Mouse (Mus musculus) right cerebral cortex, postnatal 25 days (tissue): ENCODE results near the gene Chid1.
A peak's percentile ranks its signal among the peaks of the same experiment; 100 is the strongest.

Source experiments
- DNase-seq: peaks from one replicate; pipeline ENCODE4 v3.0.0; 2022

Gene Chid1

DNA sequence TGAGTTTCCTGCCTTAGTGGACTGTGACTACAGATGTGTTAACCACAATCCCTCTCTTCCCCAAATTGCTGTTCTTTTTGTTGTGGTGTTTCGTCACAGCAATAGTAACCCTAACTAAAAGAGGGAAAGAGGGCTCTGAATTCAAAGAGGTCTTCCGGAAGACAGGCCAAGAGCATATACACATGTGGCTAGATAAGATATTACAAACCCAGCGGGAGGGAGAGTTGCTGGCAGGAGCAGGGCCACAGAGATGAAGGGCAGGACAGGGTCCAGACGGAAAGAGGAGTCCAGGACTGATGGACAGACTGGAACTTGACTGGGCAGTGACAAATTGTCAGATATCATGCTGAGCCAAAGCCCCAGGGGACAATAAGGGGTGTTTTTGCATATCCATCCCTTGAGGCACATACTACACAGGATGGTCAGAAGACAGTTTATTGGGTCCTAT lies 18.7 kb upstream of the Chid1 start:
- no peak for DNase-seq

DNA sequence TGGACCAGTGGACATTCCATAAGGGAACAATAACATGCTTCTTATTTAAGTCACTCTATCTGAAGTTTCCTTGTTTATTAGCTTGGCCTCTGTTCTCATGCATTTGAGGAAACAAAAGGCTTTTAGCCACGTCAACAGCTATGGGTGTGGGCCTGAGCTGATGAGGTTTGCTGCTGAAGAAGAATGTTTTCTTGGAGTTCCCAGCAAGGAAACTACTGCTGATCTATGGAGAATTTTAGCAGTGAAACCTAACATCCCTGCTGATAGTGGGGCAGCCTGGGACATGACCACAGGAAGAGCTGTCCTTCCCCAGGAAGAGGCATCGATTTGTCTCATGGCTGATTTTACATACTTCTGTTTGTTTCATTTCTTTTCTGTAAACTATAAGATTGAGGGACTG lies 10.8 kb upstream of the Chid1 start:
- DNase-seq: no peak

DNA sequence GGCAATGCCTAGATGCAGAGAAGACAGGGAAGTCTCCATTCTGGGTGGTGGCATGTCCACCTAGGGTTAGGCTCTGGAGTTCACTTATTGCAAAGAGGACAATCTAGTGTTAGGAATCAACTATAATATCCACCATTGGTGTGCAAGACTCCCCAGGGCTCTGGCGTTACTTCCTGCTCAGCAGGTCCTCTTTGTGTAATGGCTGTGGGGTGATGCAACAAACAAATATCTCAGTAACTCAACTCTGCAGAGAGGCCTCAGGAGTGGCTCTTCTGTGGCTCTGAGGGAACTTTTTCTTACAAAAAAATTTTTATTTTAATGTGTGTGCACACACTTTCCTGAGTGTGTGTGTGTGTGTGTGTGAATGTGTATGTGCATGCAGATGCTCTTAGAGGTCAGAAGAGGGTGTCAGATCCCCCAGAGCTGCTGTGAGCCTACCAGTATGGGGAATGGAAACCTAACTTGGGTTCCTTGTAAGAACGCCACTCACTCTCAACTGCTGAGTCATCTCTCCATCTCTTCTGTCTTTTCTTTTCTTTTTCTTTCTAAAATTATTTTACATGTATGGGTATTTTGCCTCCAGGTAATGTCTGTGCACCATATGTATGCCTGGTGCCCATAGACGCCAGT lies 9.9 kb upstream of the Chid1 start:
- DNase-seq: no peak

DNA sequence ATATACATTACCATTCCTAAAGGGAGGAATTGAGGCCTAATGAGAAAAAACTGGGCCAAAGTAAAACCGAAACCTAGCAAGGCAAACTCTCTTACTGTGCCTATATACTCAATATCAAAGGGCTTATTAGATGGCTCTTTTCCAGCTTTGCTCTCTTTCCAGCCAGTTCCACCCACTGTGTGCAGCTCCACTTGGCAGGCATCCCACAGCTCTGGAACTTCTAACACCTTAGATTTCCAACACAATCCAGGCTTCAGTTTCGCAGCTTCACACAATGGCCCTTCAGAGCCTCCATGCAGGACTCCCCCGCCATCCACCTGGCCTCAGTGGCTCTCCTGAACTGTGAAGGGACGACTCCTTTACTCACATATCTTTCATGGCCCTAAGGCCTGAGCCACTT lies 5.0 kb upstream of the Chid1 start:
- no peak for DNase-seq

DNA sequence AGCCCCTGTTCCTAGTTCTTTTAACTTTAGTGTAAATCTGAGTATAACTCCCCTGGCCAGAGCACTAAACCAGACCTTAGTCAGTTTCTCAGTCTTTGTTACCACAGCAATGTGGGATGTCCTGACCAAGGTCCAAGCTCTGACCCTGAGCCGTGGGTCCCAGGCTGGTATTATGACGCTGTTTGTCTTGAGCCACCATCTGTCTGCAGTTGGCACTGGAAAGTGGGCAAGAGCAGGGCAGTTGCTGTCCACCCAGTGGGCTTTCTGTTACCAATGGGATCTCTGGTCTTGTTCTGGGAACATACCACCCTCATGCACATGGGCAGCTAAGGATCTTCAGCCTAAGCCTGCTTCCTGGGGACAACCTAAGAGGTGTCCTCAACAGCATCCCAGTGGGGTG lies 2.9 kb upstream of the Chid1 start:
- no peak for DNase-seq

DNA sequence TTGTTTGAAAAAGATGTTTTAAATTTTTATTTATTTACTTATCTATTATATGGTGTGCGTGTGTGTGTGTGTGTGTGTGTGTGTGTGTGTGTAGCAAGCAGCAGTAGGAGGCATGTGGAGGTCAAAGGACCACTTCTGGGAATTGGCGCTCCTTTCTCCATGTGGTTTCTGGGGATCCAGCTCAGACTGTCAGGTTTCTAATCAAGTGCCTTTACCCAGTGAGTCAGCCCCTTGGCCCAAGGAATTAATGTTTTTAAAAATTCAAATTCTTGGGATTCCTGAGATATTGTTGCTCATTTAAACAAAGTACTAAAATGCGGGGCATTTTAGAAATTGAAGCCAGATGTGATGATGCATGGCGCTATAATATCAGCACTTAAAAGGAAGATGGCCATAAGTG lies 2.0 kb upstream of the Chid1 start:
- DNase-seq: no peak

DNA sequence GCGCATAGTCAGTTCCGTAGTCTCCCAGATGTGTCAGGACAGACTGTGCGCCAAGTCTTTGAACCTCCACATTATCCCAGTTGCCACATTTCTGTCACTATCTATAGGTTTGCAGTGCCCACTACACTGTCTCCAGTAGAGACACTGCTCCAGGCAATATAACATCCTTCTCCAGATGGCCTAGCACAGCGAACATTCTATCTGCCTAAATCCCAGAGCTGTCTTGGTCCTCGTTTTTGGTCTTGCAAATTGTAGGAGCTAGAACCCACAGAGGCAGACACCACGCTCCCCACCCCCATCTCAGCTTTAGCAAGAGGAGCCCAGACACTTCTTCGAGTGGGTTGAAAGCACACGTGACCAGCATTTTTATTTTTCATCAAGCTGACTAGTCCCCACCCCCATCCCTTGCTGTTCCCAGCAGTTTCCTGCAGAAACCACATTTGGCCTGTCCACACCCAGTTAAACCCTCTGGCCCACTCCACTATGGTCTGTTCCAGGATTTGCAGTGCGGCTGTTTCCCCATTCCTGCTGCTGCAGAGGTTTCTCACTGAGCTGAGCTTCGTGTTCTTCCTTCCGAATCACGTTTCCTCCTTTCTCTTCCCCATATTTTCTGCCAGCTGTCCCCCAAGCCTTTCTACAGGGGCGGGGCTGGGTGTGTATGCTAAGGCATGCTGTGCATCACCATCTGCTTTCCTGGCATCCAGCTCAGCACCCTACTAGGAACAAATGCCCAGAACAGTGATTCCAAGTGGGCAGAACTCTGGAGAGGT lies 840 bp upstream of the Chid1 start:
- DNase-seq: peak; percentile 79

DNA sequence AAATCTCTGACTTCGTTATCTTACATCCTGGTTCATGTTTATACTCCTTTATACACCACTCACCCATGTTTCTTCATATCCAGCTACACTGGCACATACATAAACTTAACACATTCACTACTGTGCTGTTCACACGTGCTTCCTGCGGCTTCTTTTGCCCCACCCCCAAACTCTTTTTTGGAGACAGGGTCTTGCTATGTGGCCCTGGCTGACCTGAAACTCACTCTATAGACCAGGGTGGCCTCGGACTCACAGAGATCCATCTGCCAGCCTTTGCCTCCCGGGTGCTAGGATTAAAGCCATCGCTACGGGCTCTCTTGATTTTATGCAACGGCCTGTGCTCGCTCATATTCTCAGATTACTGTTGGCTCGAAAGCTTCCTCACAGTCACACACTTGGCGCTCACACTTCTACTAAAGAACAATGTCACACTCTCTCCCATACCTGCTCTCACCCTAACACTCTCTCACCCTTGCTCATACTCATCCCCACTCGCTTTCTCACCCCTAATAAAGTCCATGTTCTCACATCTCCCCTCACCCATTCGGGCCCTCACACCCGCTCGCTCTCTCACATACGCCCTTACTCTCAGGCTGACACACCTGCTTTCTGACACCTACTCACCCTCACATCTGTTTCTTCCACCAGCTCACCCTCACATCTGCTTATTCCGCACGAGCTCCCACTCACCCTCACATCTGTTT lies 653 bp downstream of the Chid1 start:
- no peak for DNase-seq

DNA sequence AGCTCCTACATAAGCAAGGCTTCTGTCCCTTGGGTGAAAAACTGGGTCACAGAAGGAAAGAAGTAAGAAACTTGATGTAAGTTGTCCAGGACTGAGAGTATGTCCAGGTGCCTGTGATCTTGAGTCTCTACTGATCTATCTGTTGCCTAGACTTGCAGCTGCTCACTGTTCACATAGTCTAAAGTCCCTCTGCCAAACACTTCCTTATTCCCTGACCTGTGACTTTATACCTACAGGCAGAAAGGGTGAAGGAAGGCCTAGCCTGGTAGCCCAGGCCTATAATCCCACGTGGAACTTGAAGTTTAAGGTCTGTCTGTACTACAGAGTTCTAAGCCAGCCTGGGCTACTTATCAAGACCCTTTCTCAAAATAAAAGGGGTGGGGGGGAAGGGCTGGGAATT lies 4.1 kb downstream of the Chid1 start:
- no peak for DNase-seq

DNA sequence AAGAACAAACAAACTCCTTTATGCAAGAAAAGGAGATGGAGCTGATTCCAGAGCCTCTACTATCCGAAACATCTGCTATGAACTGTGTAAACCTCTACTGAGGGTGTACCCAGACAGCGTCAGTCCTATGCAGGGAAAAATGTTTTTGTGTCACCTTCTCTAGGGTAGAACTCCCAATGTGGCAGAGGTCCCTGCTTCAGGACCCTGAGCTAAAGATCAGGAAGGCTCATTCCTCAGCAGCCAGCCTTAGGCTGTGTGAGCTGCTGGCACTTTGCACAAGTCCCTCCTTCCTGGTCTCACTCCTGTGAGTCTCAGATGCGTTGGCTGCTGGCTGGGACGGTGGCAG lies 14.1 kb downstream of the Chid1 start:
- DNase-seq: no peak

DNA sequence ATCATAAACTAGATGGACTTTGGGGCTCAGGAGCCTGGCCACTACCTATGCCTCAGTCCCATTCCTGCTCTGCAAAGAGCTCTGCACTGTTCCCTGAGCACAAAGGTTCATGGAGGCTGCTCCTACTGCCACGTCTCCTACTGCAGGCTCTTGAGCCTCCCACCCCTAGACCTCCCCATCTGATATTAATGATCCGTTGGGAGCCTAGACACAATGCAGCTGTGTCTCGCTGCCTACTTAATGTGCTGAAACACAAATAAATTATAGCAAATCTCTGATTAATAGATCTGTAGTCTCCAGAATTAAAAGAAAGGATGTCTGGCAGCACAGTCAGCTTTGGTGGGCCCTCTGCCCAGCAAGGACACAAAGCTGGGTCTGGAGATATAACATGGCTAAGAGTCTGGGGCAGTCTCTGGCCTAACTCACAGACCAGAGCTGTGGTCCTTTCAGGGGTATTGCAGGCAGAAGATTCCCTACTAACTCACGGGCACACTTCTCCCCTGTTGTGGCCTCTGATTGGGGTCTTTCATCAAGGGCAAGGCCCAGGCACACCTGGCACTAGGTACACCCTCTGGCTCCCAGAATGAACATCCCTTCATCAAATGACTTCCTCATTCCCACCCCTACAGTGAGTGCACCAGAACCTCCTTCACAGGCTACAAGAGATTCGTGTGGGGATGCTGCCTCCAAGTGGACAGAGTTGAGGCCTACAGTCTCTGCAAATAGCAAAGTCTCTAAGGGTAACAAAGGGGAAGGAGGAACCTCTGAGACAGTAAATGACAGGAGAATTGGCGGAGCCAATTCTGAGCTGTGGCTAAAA lies 14.7 kb downstream of the Chid1 start:
- DNase-seq: peak; percentile 66

DNA sequence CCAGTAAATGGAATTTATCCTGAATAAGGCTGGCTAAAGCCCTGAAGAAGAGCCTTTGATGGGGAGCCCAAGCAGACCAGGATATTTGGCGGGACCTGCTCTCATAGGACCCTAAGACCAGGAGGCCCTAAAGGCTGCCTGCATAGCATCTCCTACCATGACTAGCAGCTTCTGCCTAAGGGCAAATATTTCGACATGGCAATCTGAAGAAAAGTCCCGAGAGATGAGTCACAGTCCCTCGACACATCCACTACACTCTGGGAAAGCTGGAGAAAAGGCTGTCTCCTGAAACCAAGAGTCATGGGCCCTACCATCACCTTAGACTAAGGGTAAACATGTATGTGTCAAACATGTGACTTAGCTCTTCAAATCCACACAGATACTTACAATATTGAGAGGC lies 15.4 kb downstream of the Chid1 start:
- DNase-seq: no peak

DNA sequence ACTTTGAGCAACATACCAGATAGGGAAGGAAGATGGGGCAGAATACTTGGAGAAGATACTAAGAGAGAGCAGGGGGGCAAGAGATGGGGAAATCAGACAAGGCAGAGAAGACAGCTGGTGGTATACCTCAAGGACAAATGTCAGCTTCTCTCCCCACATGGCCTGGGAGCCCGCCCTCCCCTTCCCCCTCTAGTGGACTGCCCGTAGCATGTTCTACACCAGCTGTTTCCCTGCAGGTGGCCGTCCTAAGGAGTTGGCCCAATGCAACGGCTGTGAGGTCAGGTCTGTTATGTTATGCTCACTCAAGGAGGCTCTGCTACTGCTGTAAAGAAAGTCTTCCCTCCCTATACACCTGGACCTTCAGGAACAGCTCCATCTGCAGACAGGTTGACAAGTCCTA lies 16.6 kb downstream of the Chid1 start:
- DNase-seq: no peak

DNA sequence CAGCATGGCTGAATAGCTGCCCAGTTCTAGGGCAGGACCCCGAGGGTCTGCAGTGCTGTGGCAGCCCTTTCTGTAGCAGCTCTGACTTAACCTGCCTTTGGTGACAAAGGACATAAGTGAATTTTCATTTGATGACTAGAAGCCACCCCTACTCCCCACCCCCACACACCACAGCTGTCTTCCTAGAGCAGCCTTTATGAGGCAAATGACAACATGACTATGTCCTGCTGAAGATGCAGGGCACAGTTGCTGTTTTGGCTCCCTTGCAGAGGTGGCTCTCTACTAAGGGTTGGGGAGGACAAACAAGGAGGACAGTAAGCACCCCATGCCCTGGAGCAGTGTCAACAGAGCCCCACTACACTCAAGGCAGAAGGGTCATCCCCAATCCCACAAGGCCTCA lies 19.9 kb downstream of the Chid1 start:
- DNase-seq: no peak

DNA sequence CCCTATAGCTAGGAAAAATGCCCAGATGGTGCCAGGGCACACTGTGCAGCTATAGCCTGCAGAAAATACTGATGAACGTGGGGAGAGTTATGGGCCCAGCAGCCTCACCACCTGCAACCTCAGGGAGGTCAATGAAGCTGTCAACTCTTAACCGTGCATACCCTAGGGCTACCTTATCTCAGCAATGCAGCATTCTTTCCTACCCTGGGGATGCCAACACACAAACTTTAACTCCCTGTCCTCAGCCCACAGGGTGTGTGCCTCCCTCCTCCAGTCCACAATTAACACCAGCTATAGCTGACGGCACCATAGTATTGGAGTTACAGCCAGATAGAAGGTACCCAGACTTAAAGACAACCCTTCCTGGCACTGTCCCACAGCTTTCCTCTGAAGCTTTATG lies 20.7 kb downstream of the Chid1 start:
- no peak for DNase-seq

DNA sequence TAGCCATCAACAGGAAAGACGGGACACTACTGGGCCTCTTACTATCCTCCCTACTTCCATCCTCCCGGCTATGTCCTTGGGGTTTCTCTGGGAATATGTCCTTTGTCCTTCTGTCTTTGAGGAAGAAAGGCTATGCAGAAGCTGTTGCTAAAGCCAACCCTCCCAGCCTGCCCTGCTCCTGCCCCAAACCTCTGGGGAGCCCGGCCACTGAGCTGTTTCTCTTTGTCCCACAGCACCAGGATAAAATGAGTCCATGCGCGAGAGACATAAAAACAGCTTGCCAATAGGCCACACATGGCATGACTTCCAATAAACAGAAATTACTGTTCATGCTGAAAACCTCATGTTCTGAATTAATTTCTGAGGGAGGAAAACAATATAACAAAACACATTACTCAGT lies 21.4 kb downstream of the Chid1 start:
- DNase-seq: no peak

DNA sequence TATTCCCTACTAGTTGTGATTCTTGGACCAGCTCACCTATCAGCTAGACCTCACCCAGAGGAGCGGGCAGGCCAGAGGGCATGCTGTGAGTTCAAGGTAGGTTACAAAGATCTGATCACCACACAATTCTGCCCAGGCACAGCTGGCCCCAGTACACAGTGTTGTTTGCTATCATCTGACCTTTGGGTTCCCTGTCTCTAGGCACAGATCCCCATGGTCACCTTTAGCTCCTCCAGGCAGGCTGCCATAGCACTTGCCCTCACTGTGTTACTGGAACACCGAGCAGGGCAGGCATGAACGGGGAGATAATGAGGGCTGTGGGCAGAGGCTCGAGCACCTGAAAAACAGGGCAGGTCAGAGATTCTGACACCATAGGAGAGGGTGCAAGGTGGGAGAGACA lies 22.0 kb downstream of the Chid1 start:
- no peak for DNase-seq

DNA sequence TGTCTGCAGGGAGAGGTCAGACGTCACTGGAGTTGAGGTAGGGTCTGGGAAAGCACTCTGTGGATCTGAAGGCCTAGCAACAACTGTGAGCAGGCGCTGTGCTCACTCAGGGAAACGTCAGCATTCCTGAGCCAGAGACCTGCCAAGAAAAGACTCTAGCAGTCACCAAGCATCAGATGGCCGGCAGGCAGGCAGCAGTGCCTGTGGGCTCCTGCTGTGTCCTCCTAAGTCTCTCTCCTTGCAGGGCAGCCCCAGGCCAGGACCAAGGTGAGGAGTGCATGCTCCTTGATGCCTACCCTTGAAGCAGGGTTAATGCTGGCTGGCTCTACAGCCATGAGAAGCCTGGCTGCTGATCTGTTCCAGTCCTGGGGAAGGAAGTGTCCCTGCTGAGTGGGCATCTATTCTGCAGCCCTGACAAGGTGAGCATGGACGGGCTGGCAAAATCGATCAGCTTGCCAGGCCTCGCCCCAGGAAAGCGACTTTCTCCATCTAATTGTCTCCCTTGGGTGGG lies 28.9 kb downstream of the Chid1 start:
- no peak for DNase-seq

DNA sequence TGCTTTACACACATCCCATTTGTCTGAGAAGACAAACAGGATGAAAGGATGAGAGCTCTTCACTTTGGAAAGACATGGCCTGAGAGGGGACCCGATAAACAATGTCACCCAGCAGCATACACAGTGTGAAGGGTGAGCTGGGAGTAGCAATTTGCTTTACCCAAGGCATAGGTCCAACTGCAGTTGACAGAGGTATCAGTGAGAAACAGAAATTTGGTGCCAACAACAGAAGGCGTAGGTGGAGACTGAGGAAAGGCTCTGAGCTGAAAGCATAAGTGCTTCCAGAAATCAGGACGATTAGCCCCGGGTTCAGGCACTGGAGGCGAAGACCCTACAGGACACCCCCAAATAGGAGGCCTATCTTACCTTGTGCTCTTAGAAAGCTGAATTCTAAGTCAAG lies 29.5 kb downstream of the Chid1 start:
- no peak for DNase-seq

DNA sequence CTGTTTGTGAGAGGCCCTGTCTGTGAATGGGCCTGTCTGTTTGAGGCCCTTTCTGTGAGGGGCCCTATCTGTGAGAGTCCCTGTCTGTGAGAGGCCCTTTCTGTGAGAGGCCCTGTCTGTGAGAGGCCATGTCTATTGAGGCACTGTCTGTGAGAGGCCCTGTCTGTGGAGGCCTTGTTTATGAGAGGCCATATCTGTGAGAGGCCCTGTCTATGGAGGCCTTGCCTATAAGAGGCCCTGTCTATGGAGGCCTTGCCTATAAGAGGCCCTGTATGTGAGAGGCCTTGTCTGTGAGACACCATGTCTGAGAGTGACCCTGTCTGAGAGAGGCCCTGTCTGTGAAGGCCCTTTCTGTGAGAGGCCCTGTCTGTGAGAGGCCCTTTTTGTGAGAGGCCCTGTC lies 31.5 kb downstream of the Chid1 start:
- DNase-seq: no peak

DNA sequence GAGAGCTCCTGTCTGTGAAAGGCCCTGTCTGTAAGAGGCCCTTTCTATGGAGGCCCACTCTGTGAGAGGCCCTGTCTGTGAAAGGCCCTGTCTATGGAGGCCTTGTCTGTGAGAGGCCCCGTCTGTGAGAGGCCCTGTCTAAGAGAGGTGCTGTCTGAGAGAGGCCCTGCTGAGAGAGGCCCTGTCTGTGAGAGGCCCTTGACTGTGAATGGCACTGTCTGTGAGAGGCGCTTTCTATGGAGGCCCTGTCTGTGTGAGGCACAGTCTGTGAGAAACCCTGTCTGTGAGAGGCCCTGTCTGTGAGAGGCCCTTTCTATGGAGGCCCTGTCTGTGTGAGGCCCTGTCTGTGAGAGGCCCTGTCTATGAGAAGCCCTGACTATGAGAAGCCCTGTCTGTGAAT lies 33.4 kb downstream of the Chid1 start:
- no peak for DNase-seq

DNA sequence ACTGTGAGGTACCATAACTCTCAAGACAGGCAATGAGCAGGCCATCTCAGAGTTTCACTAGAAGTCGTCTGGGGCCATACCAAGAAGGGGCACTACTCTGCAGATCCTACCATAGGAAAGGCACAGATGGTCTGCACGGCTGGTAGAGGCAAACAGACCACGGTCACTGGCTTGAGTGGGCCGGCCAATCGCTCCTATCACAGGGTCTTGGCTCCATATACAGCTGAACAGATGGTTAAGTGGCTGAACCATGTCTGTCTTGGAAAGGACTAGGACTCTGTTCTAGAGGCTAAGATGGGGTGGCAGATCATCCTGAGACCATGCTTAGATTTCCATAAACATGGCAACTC lies 37.1 kb downstream of the Chid1 start:
- no peak for DNase-seq

DNA sequence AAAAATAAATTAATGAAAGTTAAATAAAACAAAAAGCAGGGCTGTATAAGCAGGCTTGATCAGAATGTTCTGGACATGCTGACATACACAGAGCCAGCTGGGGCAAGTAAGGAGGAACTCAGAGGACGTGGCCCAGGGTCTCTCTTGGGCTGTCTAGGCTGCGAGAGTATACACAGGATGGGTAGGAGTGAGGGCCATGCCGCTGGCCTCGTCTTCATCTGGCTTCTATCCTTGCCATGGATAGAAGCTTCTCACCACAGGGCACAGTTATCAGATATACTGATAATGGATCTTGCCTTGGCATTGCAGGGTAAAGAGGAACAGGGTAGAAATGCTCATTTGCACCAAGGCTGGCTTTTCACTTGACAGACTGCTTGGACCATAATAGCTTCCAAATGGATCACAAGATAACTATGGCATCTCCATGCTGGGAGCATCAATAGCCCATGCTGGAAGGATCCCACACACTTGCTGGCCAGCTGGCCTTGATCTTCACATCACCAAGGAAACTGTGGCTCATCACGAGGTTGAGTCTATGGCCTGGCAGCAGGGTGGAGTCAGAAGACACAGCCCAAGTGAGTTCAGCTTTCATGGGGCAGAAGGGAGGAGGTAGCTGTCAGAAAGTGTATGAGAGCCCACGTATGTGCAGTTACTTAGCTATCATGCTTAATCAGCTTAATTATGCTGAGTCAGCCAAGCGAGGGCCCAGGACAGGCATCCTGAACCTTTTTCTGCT lies 37.7 kb downstream of the Chid1 start:
- DNase-seq: no peak
